ENCODE assay signal across 27 mouse cellular contexts in genomic region chr6:140636290-140636689, GRCm38 (mm10).
"Had no signal": no experiment of that assay in that cellular context is flagged by ENCODE, and none has a peak within 500 bp of the region (broad histone marks: within the 10 kb centered on the region; RNA-seq: fewer than 3 reads in every experiment).

No protein-coding gene starts in this region.

- H3K27ac ChIP-seq: embryonic facial prominence, embryonic 10.5 days; embryonic facial prominence, embryonic 12.5 days; embryonic facial prominence, embryonic 13.5 days; embryonic facial prominence, embryonic 15.5 days; forebrain, embryonic 10.5 days; forebrain, embryonic 12.5 days; forebrain, embryonic 13.5 days; forebrain, embryonic 15.5 days; gastrocnemius, adult 2 months; heart, adult 2 months had no signal

- H3K4me1 ChIP-seq: embryonic facial prominence, embryonic 10.5 days; embryonic facial prominence, embryonic 12.5 days; embryonic facial prominence, embryonic 13.5 days; embryonic facial prominence, embryonic 15.5 days; forebrain, embryonic 10.5 days; forebrain, embryonic 12.5 days; forebrain, embryonic 13.5 days; forebrain, embryonic 15.5 days had no signal

- H3K9me3 ChIP-seq: embryonic facial prominence, embryonic 10.5 days; embryonic facial prominence, embryonic 12.5 days; embryonic facial prominence, embryonic 13.5 days; embryonic facial prominence, embryonic 15.5 days; forebrain, embryonic 10.5 days; forebrain, embryonic 12.5 days; forebrain, embryonic 13.5 days; forebrain, embryonic 15.5 days had no signal

- H3K9ac ChIP-seq: embryonic facial prominence, embryonic 12.5 days; embryonic facial prominence, embryonic 13.5 days; embryonic facial prominence, embryonic 15.5 days; forebrain, embryonic 12.5 days; forebrain, embryonic 13.5 days; forebrain, embryonic 15.5 days; forebrain, postnatal 0 days had no signal

- DNase-seq: cerebellum, adult 8-10 months; cerebellum, adult 9-10 months; cerebellum, adult 9-11 months; cerebellum, postnatal 10 days; cerebellum, postnatal 14 days; cerebellum, postnatal 25 days; cerebellum, postnatal 36 days; embryo, embryonic 11 days; forebrain, postnatal 0 days; gastrocnemius, adult 2 months; gastrocnemius, postnatal 10 days; gastrocnemius, postnatal 14 days; gastrocnemius, postnatal 25 days; gastrocnemius, postnatal 36 days; heart, adult 18-20 months; heart, adult 2 months had no signal

- H3K27me3 ChIP-seq: embryonic facial prominence, embryonic 12.5 days; embryonic facial prominence, embryonic 13.5 days; embryonic facial prominence, embryonic 15.5 days; forebrain, embryonic 12.5 days; forebrain, embryonic 13.5 days; forebrain, embryonic 15.5 days had no signal

- H3K4me2 ChIP-seq: embryonic facial prominence, embryonic 12.5 days; embryonic facial prominence, embryonic 13.5 days; embryonic facial prominence, embryonic 15.5 days; forebrain, embryonic 12.5 days; forebrain, embryonic 13.5 days; forebrain, embryonic 15.5 days had no signal

- H3K4me3 ChIP-seq: embryonic facial prominence, embryonic 10.5 days; embryonic facial prominence, embryonic 12.5 days; embryonic facial prominence, embryonic 13.5 days; embryonic facial prominence, embryonic 15.5 days; erythroblast, embryonic 14.5 days; forebrain, embryonic 10.5 days; forebrain, embryonic 12.5 days; forebrain, embryonic 13.5 days; forebrain, embryonic 15.5 days; gastrocnemius, adult 2 months; heart, adult 2 months had no signal

- ATAC-seq: forebrain, embryonic 13.5 days; forebrain, embryonic 14.5 days; forebrain, embryonic 15.5 days; forebrain, embryonic 16.5 days; forebrain, postnatal 0 days had no signal
